Mouse (Mus musculus) liver, embryonic 12.5 days (tissue): ENCODE results near the gene Rhof. TPM values are rescaled to one million over a fixed set of nuclear protein-coding genes. Genes with fewer than 3 reads are reported as not detected.

Experiments used
- ATAC-seq: fragments of 200-750 bp; cut with Nextera tagmentation; 2 replicates; pipeline ENCODE4 v1.8.0; 2017; ENCODE audit warnings: moderate number of reproducible peaks, mild to moderate bottlenecking, moderate library complexity
- H3K27ac ChIP-seq: fragments of 300-500 bp; sonication (generic); 2 replicates; pipeline ENCODE4 v1.5.1; 2016; ENCODE audit warnings: mild to moderate bottlenecking
- H3K27me3 ChIP-seq: fragments of 300-500 bp; sonication (generic); replicated peaks from 2 replicates; pipeline ENCODE4 v1.6.1; 2016; ENCODE audit warnings: mild to moderate bottlenecking, moderate library complexity
- H3K36me3 ChIP-seq: fragments of 300-500 bp; sonication (generic); 2 replicates; pipeline ENCODE4 v1.6.1; 2016; ENCODE audit warnings: mild to moderate bottlenecking, moderate library complexity
- H3K4me1 ChIP-seq: fragments of 300-500 bp; sonication (generic); 2 replicates; pipeline ENCODE4 v1.6.1; 2016
- H3K4me2 ChIP-seq: fragments of 300-500 bp; sonication (generic); 2 replicates; pipeline ENCODE4 v1.6.1; 2016; ENCODE audit warnings: mild to moderate bottlenecking, moderate library complexity
- H3K4me3 ChIP-seq: fragments of 300-500 bp; sonication (generic); 2 replicates; pipeline ENCODE4 v1.5.1; 2016; ENCODE audit warnings: mild to moderate bottlenecking, moderate library complexity
- H3K9ac ChIP-seq: fragments of 300-500 bp; sonication (generic); 2 replicates; pipeline ENCODE4 v1.6.1; 2016; ENCODE audit warnings: mild to moderate bottlenecking, moderate library complexity
- H3K9me3 ChIP-seq: fragments of 300-500 bp; sonication (generic); replicated peaks from 2 replicates; pipeline ENCODE4 v1.6.1; 2016; ENCODE audit warnings: mild to moderate bottlenecking, moderate library complexity
- WGBS: fragments of 180-500 bp; shearing (Covaris S2); methylation state at CpG from one replicate; pipeline ENCODE4 v1.1.7; 2016; ENCODE audit not compliant: insufficient replicate concordance; 5-methylcytosine and 5-hydroxymethylcytosine counted together
- polyA plus RNA-seq: library from polyadenylated mRNA; unstranded; fragments of >200 nt; fragmentation: Nextera tagmentation; extraction: Ambion mirVana; gene quantifications from 2 replicates; pipeline ENCODE4 v1.2.1, GENCODE M21; 2016

Gene Rhof
- polyA plus RNA-seq, 1 experiment from 2014 or later = 4.8 TPM

- no peak overlapping the region for H3K4me2 ChIP-seq
- no peak for ATAC-seq
Measured at GRCm38 (mm10) chr5:123146357-123146756, 13.9 kb upstream of the Rhof start.

GRCm38 (mm10) chr5:123144746-123145590 lies 12.5 kb upstream of the Rhof start:
- peak overlapping the region; percentile 100 for H3K4me2 ChIP-seq
- peaks cover 74% of the 10 kb centered on the region for H3K4me1 ChIP-seq
- H3K36me3 ChIP-seq = peaks cover 57% of the 10 kb centered on the region
- no peaks in the 10 kb centered on the region for H3K9me3 ChIP-seq
- peak overlapping the region; percentile 98 for H3K4me3 ChIP-seq
- peak overlapping the region; percentile 99 for H3K9ac ChIP-seq
- 39% methylated on average over 20 of the region's 20 CpGs for WGBS
- H3K27me3 ChIP-seq = no peaks in the 10 kb centered on the region
- ATAC-seq = no peak
- peak overlapping the region; percentile 100 for H3K27ac ChIP-seq

More at GRCm38 (mm10) chr5:123146357-123146756, 13.9 kb upstream of the Rhof start:
- peaks cover 84% of the 10 kb centered on the region for H3K4me1 ChIP-seq
- no peak overlapping the region for H3K27ac ChIP-seq
- H3K9ac ChIP-seq = no peak overlapping the region
- no peaks in the 10 kb centered on the region for H3K9me3 ChIP-seq
- WGBS = 92% methylated on average over 11 of the region's 11 CpGs
- H3K4me3 ChIP-seq = no peak overlapping the region
- no peaks in the 10 kb centered on the region for H3K27me3 ChIP-seq
- H3K36me3 ChIP-seq = peaks cover 71% of the 10 kb centered on the region

- peak overlapping the region; percentile 98 for H3K4me3 ChIP-seq
- peak overlapping the region; percentile 100 for H3K27ac ChIP-seq
- peak overlapping the region; percentile 100 for H3K4me2 ChIP-seq
- H3K9ac ChIP-seq = peak overlapping the region; percentile 99
- WGBS = 19% methylated on average over 17 of the region's 17 CpGs
- H3K36me3 ChIP-seq = peaks cover 53% of the 10 kb centered on the region
- ATAC-seq = no peak
- H3K4me1 ChIP-seq = peaks cover 74% of the 10 kb centered on the region
- no peaks in the 10 kb centered on the region for H3K9me3 ChIP-seq
- H3K27me3 ChIP-seq = no peaks in the 10 kb centered on the region
Measured at GRCm38 (mm10) chr5:123143971-123144745, 11.7 kb upstream of the Rhof start.

GRCm38 (mm10) chr5:123143251-123143970 lies 10.9 kb upstream of the Rhof start:
- Histone ChIP-seq H3K9me3 (no peaks in the 10 kb centered on the region), H3K4me3 (peak overlapping the region; percentile 98), H3K4me2 (peak overlapping the region; percentile 100), H3K27ac (peak overlapping the region; percentile 100), H3K4me1 (peaks cover 72% of the 10 kb centered on the region), H3K36me3 (peaks cover 46% of the 10 kb centered on the region), H3K27me3 (no peaks in the 10 kb centered on the region), H3K9ac (peak overlapping the region; percentile 99)
- WGBS = 3% methylated on average over 24 of the region's 24 CpGs
- no peak for ATAC-seq

- under 1% methylated on average over 96 of the region's 103 CpGs for WGBS
- peak within 1 kb of the TSS; percentile 98 for H3K4me3 ChIP-seq
- H3K9ac ChIP-seq = peak within 1 kb of the TSS; percentile 99
- H3K36me3 ChIP-seq = peaks cover 37% of the 10 kb centered on the region
- H3K9me3 ChIP-seq = no peaks in the 10 kb centered on the region
- H3K4me2 ChIP-seq = peak within 1 kb of the TSS; percentile 100
- H3K27ac ChIP-seq = peak within 1 kb of the TSS; percentile 100
- peak; percentile 46; the same call in 1 of the 2 replicates for ATAC-seq
- no peaks in the 10 kb centered on the region for H3K27me3 ChIP-seq
- peaks cover 72% of the 10 kb centered on the region for H3K4me1 ChIP-seq
Measured at GRCm38 (mm10) chr5:123142161-123143157, 10.0 kb upstream of the Rhof start, which contains the start of gene Setd1b. Setd1b (plus strand) TSS chr5:123142193.

GRCm38 (mm10) chr5:123141555-123142160 lies 9.2 kb upstream of the Rhof start:
- Histone ChIP-seq H3K27me3 (no peaks in the 10 kb centered on the region), H3K9ac (peak overlapping the region; percentile 99), H3K9me3 (no peaks in the 10 kb centered on the region), H3K4me2 (peak overlapping the region; percentile 100), H3K36me3 (peaks cover 33% of the 10 kb centered on the region), H3K4me3 (peak overlapping the region; percentile 98), H3K27ac (peak overlapping the region; percentile 100), H3K4me1 (peaks cover 72% of the 10 kb centered on the region)
- no peak for ATAC-seq
- under 1% methylated on average over 30 of the region's 38 CpGs for WGBS

GRCm38 (mm10) chr5:123140694-123141554 lies 8.4 kb upstream of the Rhof start:
- WGBS = under 1% methylated on average over 31 of the region's 31 CpGs
- no peaks in the 10 kb centered on the region for H3K27me3 ChIP-seq
- peaks cover 72% of the 10 kb centered on the region for H3K4me1 ChIP-seq
- peak; percentile 44 for ATAC-seq
- H3K9ac ChIP-seq = peak overlapping the region; percentile 99
- H3K9me3 ChIP-seq = no peaks in the 10 kb centered on the region
- peak overlapping the region; percentile 98 for H3K4me3 ChIP-seq
- H3K4me2 ChIP-seq = peak overlapping the region; percentile 100
- H3K27ac ChIP-seq = peak overlapping the region; percentile 100
- H3K36me3 ChIP-seq = peaks cover 26% of the 10 kb centered on the region

GRCm38 (mm10) chr5:123139722-123140627 lies 7.5 kb upstream of the Rhof start:
- Histone ChIP-seq H3K4me3 (peak overlapping the region; percentile 98), H3K4me1 (peaks cover 72% of the 10 kb centered on the region), H3K27ac (peak overlapping the region; percentile 100), H3K4me2 (peak overlapping the region; percentile 100), H3K9me3 (no peaks in the 10 kb centered on the region), H3K27me3 (no peaks in the 10 kb centered on the region), H3K9ac (peak overlapping the region; percentile 99), H3K36me3 (peaks cover 19% of the 10 kb centered on the region)
- ATAC-seq = no peak
- WGBS = 2% methylated on average over 28 of the region's 28 CpGs
